Mouse (Mus musculus) thymus, adult 2 months (tissue): ENCODE results near the gene Prr12.

Experiments
- CTCF ChIP-seq: fragments of 200-500 bp; IDR thresholded peaks from 2 replicates; pipeline ENCODE4 v1.5.1; 2012; ENCODE audit warnings: mild to moderate bottlenecking, control low read depth, low read length, moderate library complexity, borderline replicate concordance; ENCODE audit not compliant: control insufficient read depth, poor library complexity, insufficient read depth; ENCODE audit errors: extremely low read depth
- POLR2A ChIP-seq: fragments of 200-500 bp; IDR thresholded peaks from 2 replicates; pipeline ENCODE4 v1.6.1; 2012; ENCODE audit warnings: mild to moderate bottlenecking, low read length, control low read depth, moderate library complexity; ENCODE audit not compliant: control insufficient read depth, poor library complexity, insufficient read depth; ENCODE audit errors: extremely low read depth

DNA sequence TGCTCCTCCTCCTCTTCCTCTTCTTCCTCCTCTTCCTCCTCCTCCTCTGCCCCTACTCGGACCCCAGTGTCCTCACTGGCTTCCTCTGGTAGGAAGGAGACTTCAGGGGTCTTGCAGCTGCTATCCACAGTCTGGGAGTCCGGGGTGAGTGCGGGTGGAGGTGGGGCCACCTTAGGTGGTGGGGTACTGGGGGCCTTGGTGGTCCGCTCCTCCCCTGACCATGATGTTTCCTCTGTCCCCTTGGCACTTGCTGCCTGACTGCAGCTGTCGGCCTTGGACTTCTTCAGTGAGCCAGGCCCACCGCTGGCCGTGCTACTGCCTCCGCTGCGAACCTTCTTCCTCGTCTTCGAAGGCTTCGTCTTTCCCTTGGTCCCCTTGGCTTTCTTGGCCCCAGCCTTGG, 46.2 kb downstream of the Prr12 start:
- no peak for TF ChIP-seq CTCF
- TF ChIP-seq POLR2A: no peak
